Mouse (Mus musculus): ENCODE measurements around the gene Rasal1. TPM values are rescaled to one million over a fixed set of nuclear protein-coding genes. Genes with fewer than 3 reads are reported as not detected.
A peak's percentile ranks its signal among the peaks of the same experiment; 100 is the strongest.

Gene Rasal1
- polyA plus RNA-seq, 1 experiment: 27.7 TPM

DNA sequence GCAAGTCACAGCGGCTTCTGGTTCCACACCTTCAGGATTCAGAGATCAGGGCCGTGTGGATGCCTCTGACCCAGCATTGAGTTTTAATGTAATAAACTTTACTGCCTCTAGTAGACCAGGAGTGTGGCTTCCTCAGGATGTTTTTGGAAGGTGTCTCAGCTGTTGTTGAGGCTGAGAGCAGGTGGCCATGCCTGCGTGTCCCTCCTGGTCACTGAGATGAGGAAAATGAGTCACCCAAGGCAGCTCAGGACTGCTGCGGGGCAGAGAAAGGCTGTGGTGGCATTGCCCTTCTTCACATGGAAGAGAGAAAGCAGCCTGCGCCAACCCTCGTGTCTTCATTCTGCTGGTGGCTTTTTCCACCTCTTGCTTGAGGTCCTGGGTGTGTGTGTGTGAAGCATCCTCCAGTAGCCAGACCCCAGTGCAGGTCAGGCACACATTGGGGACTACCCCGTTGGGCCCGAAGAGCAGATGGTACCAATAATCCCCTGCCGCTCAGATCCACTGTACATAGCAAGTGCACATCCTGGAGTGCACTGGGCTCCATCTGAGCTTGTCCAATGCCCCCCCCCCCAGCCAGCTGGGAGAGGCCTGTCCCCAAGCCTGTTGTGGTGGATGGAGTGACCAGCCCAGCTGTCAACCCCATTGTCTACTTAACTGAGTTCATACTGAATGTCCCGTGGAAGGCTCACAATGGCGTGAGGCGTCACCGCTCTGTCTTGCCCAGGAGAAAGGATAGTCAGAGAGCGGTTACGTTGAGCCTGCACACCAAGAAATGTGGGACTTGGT is 20.9 kb upstream of the Rasal1 start:
- H3K27me3 ChIP-seq (ENCODE audit: control insufficient read depth, insufficient read depth, low read length): no peaks in the 10 kb centered on the region
- H3K27ac ChIP-seq (ENCODE audit: control insufficient read depth, insufficient read depth, low read length): no peak overlapping the region
- no peak overlapping the region for H3K4me3 ChIP-seq (ENCODE audit: control insufficient read depth, insufficient read depth, low read length)
- no peak for DNase-seq
- H3K36me3 ChIP-seq (ENCODE audit: control insufficient read depth, insufficient read depth, low read length): peaks cover 43% of the 10 kb centered on the region
- TF ChIP-seq CTCF (IDR thresholded peaks at IDR 0.05; ENCODE audit: borderline replicate concordance, control insufficient read depth, extremely low read depth, insufficient read depth, low read length, poor library complexity) (no peak), POLR2A (IDR thresholded peaks at IDR 0.05; ENCODE audit: control insufficient read depth, extremely low read depth, insufficient read depth, low read length, poor library complexity) (no peak)
- H3K4me1 ChIP-seq (replicated peaks; ENCODE audit: control insufficient read depth, insufficient read depth, low read length): peaks cover 51% of the 10 kb centered on the region
- WGBS: 96% methylated on average over 15 of the region's 15 CpGs

DNA sequence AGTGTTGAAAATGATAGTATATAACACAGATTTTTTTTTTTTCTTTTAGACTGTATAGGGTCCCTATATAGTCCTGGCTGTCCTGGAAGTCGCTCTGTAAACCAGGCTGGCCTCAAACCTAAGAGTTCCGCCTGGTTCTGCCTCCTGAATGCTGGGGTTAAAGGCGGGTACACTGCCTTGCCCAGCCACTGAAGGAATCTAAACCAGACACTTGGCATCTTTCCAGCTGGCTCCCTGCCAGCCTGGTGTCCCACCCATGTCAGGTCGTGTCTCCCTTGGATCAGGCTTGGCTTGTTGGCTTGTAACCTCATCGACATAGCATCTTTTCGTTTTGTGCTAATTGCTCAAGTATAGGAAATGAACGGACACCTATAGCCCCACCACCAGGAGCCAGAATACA is 20.0 kb upstream of the Rasal1 start:
- 65% methylated on average over 7 of the region's 7 CpGs for WGBS
- TF ChIP-seq CTCF (IDR thresholded peaks at IDR 0.05; ENCODE audit: borderline replicate concordance, control insufficient read depth, extremely low read depth, insufficient read depth, low read length, poor library complexity) (no peak), POLR2A (IDR thresholded peaks at IDR 0.05; ENCODE audit: control insufficient read depth, extremely low read depth, insufficient read depth, low read length, poor library complexity) (no peak)
- no peak overlapping the region for H3K4me3 ChIP-seq (ENCODE audit: control insufficient read depth, insufficient read depth, low read length)

DNA sequence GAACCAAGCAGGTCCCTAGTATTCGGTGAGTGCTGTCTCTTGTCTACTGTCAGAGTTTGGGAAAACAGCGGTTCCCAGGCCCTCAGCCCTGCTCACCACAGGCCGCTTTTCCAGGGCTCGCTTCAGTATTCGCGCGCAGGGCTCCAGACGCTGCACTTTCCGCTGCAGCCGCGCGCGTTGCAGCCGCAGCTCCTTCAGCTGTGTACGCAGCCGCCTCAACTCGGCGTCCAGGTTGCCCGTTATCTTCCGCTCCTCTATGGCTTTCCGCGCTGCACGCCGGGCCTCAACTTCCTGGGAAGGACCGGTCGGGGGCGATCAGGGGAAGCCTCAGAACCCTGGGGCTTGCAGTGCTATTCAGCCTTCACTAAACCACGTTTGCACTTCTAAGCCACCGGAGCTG is 17.5 kb upstream of the Rasal1 start:
- 7% methylated on average over 29 of the region's 29 CpGs for WGBS
- Histone ChIP-seq H3K27me3 (ENCODE audit: control insufficient read depth, insufficient read depth, low read length) (no peaks in the 10 kb centered on the region), H3K4me3 (ENCODE audit: control insufficient read depth, insufficient read depth, low read length) (peak overlapping the region; percentile 27), H3K4me1 (replicated peaks; ENCODE audit: control insufficient read depth, insufficient read depth, low read length) (peaks cover 39% of the 10 kb centered on the region), H3K27ac (ENCODE audit: control insufficient read depth, insufficient read depth, low read length) (peak overlapping the region; percentile 73; the same call in 1 of the 2 replicates), H3K36me3 (ENCODE audit: control insufficient read depth, insufficient read depth, low read length) (peaks cover 21% of the 10 kb centered on the region)
- DNase-seq: peak; percentile 60
- TF ChIP-seq POLR2A (IDR thresholded peaks at IDR 0.05; ENCODE audit: control insufficient read depth, extremely low read depth, insufficient read depth, low read length, poor library complexity): peak; percentile 18; the same call in 1 of the 2 replicates
- TF ChIP-seq CTCF (IDR thresholded peaks at IDR 0.05; ENCODE audit: borderline replicate concordance, control insufficient read depth, extremely low read depth, insufficient read depth, low read length, poor library complexity): no peak

More for the DNA sequence above, 20.0 kb upstream of the Rasal1 start:
- Histone ChIP-seq H3K4me1 (replicated peaks; ENCODE audit: control insufficient read depth, insufficient read depth, low read length) (peaks cover 41% of the 10 kb centered on the region), H3K27ac (ENCODE audit: control insufficient read depth, insufficient read depth, low read length) (no peak overlapping the region), H3K27me3 (ENCODE audit: control insufficient read depth, insufficient read depth, low read length) (no peaks in the 10 kb centered on the region), H3K36me3 (ENCODE audit: control insufficient read depth, insufficient read depth, low read length) (peaks cover 40% of the 10 kb centered on the region)
- DNase-seq: no peak

DNA sequence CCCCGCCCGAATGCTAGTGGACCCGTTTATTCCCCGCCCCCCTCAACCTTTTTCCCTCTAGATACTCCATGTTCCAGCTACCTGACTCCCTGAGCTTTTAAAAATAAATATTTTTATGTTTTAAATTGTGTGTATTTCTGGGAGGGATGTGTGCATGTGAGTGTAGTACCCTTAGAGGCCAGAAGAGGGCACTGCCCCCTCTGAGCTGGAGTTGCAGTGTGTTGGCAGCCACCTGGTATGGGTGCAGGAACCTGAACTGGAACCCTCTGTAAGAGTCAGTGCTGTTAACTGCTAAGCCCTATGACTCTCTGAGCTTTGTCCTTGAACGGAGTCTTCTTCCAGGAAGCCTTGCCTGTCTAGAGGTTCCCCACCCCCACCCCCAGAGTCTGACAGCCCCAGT is 16.7 kb upstream of the Rasal1 start:
- Histone ChIP-seq H3K27ac (ENCODE audit: control insufficient read depth, insufficient read depth, low read length) (no peak overlapping the region), H3K36me3 (ENCODE audit: control insufficient read depth, insufficient read depth, low read length) (peaks cover 13% of the 10 kb centered on the region), H3K27me3 (ENCODE audit: control insufficient read depth, insufficient read depth, low read length) (no peaks in the 10 kb centered on the region), H3K4me1 (replicated peaks; ENCODE audit: control insufficient read depth, insufficient read depth, low read length) (peaks cover 39% of the 10 kb centered on the region), H3K4me3 (ENCODE audit: control insufficient read depth, insufficient read depth, low read length) (no peak overlapping the region)
- DNase-seq: no peak
- no peak for TF ChIP-seq POLR2A (IDR thresholded peaks at IDR 0.05; ENCODE audit: control insufficient read depth, extremely low read depth, insufficient read depth, low read length, poor library complexity)
- TF ChIP-seq CTCF (IDR thresholded peaks at IDR 0.05; ENCODE audit: borderline replicate concordance, control insufficient read depth, extremely low read depth, insufficient read depth, low read length, poor library complexity): peak; percentile 30; the same call in 1 of the 2 replicates
- WGBS: 93% methylated on average over 5 of the region's 5 CpGs

DNA sequence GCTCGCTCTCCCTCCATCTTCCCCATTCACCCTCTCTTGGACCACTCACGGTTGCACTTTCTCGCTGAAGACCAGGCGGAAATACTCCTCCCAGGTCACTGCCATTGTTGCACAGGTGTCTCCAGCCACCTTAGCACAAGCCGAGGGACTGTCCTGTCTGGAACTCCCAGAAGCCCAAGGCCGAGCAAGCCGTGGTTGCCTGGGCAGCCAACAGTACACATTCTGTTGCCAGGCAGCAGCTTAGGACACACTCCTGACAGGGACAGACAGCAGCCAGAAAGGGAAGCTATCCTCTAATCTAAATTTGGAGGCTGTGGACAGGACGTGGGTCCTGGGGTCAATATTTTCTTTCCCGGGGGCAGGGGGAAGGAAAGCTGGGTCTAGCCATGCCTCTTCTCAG is 14.5 kb upstream of the Rasal1 start, which contains the start of gene Cfap73:
Cfap73 (minus strand) TSS at position 105 of the 400 bp plus-strand sequence.
- no peak for DNase-seq
- H3K4me3 ChIP-seq (ENCODE audit: control insufficient read depth, insufficient read depth, low read length): no peak within 1 kb of the TSS

DNA sequence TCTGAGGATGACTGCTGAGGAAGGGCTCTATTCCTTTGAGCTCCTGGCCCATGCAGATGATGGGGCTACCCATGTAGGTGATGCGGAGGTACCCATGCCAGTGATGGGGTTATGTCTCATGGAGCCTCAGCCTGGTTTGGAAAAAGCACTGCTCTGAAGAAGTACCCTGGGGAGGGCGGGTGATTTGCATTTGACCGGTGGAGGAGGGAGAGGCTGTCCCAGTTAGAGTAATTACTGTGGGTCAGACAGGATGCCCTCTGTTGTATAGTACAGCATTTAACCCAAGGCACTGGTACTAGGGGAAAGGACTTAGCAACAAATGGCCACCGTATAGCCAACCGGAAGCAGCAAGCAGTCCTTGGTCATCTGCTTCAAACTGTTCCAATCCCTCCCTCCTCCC is 13.8 kb upstream of the Rasal1 start:
- Histone ChIP-seq H3K4me3 (ENCODE audit: control insufficient read depth, insufficient read depth, low read length) (no peak overlapping the region), H3K4me1 (replicated peaks; ENCODE audit: control insufficient read depth, insufficient read depth, low read length) (peaks cover 16% of the 10 kb centered on the region), H3K27me3 (ENCODE audit: control insufficient read depth, insufficient read depth, low read length) (no peaks in the 10 kb centered on the region), H3K27ac (ENCODE audit: control insufficient read depth, insufficient read depth, low read length) (no peak overlapping the region), H3K36me3 (ENCODE audit: control insufficient read depth, insufficient read depth, low read length) (no peaks in the 10 kb centered on the region)
- no peak for DNase-seq
- TF ChIP-seq CTCF (IDR thresholded peaks at IDR 0.05; ENCODE audit: borderline replicate concordance, control insufficient read depth, extremely low read depth, insufficient read depth, low read length, poor library complexity) (no peak), POLR2A (IDR thresholded peaks at IDR 0.05; ENCODE audit: control insufficient read depth, extremely low read depth, insufficient read depth, low read length, poor library complexity) (no peak)
- WGBS: 64% methylated on average over 5 of the region's 5 CpGs

More for the DNA sequence above, 14.5 kb upstream of the Rasal1 start, which contains the start of gene Cfap73:
- Histone ChIP-seq H3K36me3 (ENCODE audit: control insufficient read depth, insufficient read depth, low read length) (no peaks in the 10 kb centered on the region), H3K27ac (ENCODE audit: control insufficient read depth, insufficient read depth, low read length) (no peak within 1 kb of the TSS), H3K4me1 (replicated peaks; ENCODE audit: control insufficient read depth, insufficient read depth, low read length) (peaks cover 23% of the 10 kb centered on the region), H3K27me3 (ENCODE audit: control insufficient read depth, insufficient read depth, low read length) (no peaks in the 10 kb centered on the region)
- 72% methylated on average over 9 of the region's 9 CpGs for WGBS
- TF ChIP-seq CTCF (IDR thresholded peaks at IDR 0.05; ENCODE audit: borderline replicate concordance, control insufficient read depth, extremely low read depth, insufficient read depth, low read length, poor library complexity): no peak
- TF ChIP-seq POLR2A (IDR thresholded peaks at IDR 0.05; ENCODE audit: control insufficient read depth, extremely low read depth, insufficient read depth, low read length, poor library complexity): no peak
